Mouse (Mus musculus): Measurements from ENCODE around the gene Col1a1. TPM values are rescaled to one million over a fixed set of nuclear protein-coding genes. Genes with fewer than 3 reads are reported as not detected.
A peak's percentile ranks its signal among the peaks of the same experiment; 100 is the strongest.

The Col1a1 gene
- polyA plus RNA-seq, 1 experiment from 2014 or later = 104 TPM

DNA sequence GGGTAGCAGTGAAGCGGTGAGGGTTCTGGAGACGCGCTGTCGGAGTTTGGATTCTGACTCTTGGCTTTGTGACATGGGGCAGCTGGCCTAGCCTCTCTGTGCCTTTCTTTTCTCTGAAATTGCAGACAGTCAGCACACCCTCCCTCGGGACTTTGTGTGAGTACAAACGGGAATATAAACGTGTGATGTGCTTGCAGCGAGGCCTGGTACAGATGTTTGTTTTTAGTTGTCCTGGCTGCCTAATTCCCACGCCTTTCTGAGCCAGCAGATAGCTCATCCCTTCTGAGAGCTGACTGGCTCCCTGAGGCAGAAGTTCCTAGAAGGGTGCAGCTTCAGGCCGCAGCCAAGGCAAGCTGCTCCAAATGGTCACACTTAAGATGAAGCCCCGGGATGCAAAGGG, 9.6 kb upstream of the Col1a1 start:
- WGBS = 55% methylated on average over 11 of the region's 11 CpGs
- DNase-seq (ENCODE audit: low spot score) = no peak
- Histone ChIP-seq H3K4me3 (no peak overlapping the region), H3K36me3 (no peaks in the 10 kb centered on the region), H3K9me3 (replicated peaks) (no peaks in the 10 kb centered on the region), H3K27me3 (ENCODE audit: low read depth, poor library complexity, severe bottlenecking) (no peaks in the 10 kb centered on the region), H3K27ac (peak overlapping the region; percentile 92; the same call in 1 of the 2 replicates), H3K4me1 (peaks cover 48% of the 10 kb centered on the region)

DNA sequence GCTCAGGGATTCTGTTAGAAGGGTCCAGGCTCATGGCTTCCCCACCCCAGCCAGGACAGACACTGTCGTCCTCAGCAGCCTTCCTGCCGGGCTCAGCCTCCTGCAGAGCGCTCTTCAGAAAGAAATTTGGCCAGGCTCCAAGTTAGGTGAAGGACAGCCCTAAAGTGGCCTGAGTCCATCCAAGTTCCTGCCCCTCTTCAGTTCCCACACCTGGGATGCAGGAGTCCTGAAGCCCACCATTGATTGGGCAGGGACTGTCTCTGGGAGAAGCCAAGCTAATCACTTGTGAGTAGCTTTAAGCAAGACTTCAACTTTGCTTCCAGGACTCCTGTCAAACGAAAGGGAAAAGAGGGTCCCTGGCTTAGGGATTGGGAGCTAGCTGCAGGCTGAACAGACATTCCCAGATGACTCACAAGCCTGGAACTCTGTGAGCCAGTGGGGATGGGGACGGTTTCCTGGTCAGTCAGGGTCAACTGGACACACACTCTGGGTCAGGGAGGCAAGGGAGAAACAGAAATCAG, 8.2 kb upstream of the Col1a1 start:
- Histone ChIP-seq H3K27ac (peak overlapping the region; percentile 92), H3K4me1 (peaks cover 52% of the 10 kb centered on the region), H3K27me3 (ENCODE audit: low read depth, poor library complexity, severe bottlenecking) (peaks cover 12% of the 10 kb centered on the region; the same call in 1 of the 2 replicates), H3K9me3 (replicated peaks) (no peaks in the 10 kb centered on the region), H3K4me3 (peak overlapping the region; percentile 28; the same call in 1 of the 2 replicates), H3K36me3 (no peaks in the 10 kb centered on the region)
- WGBS = 22% methylated on average over 5 of the region's 5 CpGs
- DNase-seq (ENCODE audit: low spot score) = peak; percentile 58

DNA sequence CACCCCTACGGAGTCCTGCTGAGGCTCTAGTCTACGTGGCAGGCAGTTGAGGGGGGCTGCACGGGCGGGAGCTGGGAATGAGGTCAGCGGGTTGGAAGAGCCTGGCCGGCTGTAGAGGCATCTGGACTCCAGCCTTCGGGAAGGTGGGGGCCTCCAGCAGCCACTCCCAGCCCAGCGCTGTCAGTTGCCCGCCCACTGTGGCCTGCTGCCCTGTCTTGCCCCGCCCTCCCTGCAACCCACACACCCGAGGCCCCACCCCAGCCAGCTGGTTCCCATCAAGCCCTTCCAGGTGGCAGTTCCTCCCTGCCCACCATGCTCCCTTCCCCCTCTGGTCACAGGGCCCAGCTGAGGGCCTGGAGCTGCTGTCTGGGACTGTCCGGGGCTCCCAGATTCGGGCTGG, 7.2 kb upstream of the Col1a1 start:
- peak; percentile 99 for DNase-seq (ENCODE audit: low spot score)
- Histone ChIP-seq H3K36me3 (no peaks in the 10 kb centered on the region), H3K27ac (peak overlapping the region; percentile 92), H3K4me1 (peaks cover 61% of the 10 kb centered on the region), H3K4me3 (peak overlapping the region; percentile 28), H3K27me3 (ENCODE audit: low read depth, poor library complexity, severe bottlenecking) (peaks cover 20% of the 10 kb centered on the region), H3K9me3 (replicated peaks) (no peaks in the 10 kb centered on the region)
- 2% methylated on average over 13 of the region's 13 CpGs for WGBS

DNA sequence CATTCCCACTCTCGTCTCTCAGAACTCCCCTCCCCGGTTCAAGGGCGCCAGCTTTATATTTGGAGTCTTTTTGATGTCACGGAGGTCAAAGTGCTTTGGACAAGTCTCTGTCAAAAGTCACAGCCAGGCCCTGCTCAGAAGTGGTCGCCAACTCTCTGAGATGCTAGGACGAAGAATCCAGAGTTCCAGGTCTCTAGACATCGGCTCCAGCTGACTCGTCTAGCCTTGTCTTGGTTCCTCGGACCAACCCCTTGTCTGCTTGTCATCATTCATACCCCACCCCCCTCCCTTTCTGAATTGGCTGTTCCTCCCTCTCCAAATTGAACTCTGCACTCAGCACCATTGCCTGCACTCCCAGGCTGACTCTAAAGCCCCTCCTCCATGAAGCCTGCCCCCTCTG, 6.4 kb upstream of the Col1a1 start:
- H3K27me3 ChIP-seq (ENCODE audit: low read depth, poor library complexity, severe bottlenecking) = peaks cover 27% of the 10 kb centered on the region
- H3K4me1 ChIP-seq = peaks cover 69% of the 10 kb centered on the region
- DNase-seq (ENCODE audit: low spot score) = peak; percentile 56
- WGBS = 19% methylated on average over 9 of the region's 9 CpGs
- no peaks in the 10 kb centered on the region for H3K36me3 ChIP-seq
- no peaks in the 10 kb centered on the region for H3K9me3 ChIP-seq (replicated peaks)
- peak overlapping the region; percentile 28; the same call in 1 of the 2 replicates for H3K4me3 ChIP-seq
- H3K27ac ChIP-seq = peak overlapping the region; percentile 92

DNA sequence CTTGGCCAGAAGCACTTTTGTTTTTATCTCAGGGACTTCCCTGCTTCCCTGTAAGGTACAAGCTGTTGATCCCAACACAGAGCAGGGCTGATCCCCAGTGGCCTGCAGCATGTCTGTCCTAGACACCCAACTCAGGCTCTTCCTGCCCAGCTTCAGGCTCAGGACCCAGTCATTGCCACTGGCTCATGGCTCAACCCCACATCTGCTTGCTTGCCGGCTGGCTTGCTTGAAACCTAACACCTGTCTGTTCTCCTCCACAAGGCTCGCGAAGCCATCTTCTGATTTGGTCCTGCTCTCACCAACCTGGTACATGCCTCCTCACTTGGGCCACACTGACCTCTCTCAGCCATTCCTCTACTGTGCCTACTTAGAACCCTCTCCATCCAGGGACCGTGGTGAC, 5.9 kb upstream of the Col1a1 start:
- Histone ChIP-seq H3K27me3 (ENCODE audit: low read depth, poor library complexity, severe bottlenecking) (peaks cover 33% of the 10 kb centered on the region), H3K27ac (peak overlapping the region; percentile 92), H3K36me3 (no peaks in the 10 kb centered on the region), H3K9me3 (replicated peaks) (no peaks in the 10 kb centered on the region), H3K4me1 (peaks cover 75% of the 10 kb centered on the region), H3K4me3 (0 out of 2 replicates have a peak overlapping the region, but pooled peaks have one; percentile 12)
- 24% methylated on average over 4 of the region's 4 CpGs for WGBS
- peak; percentile 59 for DNase-seq (ENCODE audit: low spot score)

DNA sequence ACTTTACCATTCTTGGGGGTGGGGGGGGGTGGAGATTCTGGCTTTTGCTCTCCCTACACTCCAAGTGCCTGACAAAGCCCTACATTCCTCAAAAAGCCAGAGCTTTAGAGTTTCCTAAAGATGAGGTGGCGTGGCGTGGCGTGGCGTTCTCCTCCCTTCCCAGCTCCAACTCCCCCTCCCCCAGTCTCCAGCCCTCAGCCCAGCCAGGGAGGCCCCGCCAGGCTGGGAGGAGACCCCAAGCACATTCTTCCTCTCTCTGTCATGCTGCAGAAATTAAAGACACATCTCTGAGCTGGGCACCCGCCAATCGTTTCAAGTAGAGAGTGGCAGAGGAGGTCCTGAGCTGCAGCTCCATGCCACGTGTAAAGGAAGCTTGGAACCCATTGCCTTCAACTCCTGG, 2.4 kb upstream of the Col1a1 start:
- Histone ChIP-seq H3K36me3 (no peaks in the 10 kb centered on the region), H3K27me3 (ENCODE audit: low read depth, poor library complexity, severe bottlenecking) (peaks cover 57% of the 10 kb centered on the region), H3K4me3 (no peak overlapping the region), H3K9me3 (replicated peaks) (no peaks in the 10 kb centered on the region), H3K4me1 (peaks cover 82% of the 10 kb centered on the region), H3K27ac (peak overlapping the region; percentile 65)
- 15% methylated on average over 8 of the region's 8 CpGs for WGBS
- peak; percentile 54 for DNase-seq (ENCODE audit: low spot score)

DNA sequence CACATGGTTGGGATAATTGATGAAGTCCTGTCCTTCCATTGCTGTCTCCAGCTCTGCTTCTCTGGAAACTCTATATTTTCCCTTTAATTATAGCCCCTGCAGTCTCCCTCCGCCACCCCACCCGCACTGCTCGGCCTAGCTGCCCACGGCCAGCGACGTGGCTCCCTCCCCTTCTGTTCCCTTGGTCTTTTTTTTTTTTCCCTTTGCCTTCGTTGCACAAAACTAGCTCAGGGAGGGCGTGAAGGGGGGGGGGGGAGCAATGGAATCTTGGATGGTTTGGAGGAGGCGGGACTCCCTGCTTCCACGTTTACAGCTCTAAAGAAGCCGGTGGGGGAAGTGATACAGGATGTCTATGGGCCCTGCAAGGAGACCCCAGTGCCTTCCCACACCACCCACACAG, 1.5 kb upstream of the Col1a1 start:
- peak overlapping the region; percentile 65 for H3K27ac ChIP-seq
- H3K4me3 ChIP-seq = no peak overlapping the region
- peaks cover 78% of the 10 kb centered on the region for H3K4me1 ChIP-seq
- DNase-seq (ENCODE audit: low spot score) = no peak
- H3K9me3 ChIP-seq (replicated peaks) = no peaks in the 10 kb centered on the region
- peaks cover 3% of the 10 kb centered on the region for H3K36me3 ChIP-seq
- 29% methylated on average over 11 of the region's 11 CpGs for WGBS
- peaks cover 64% of the 10 kb centered on the region for H3K27me3 ChIP-seq (ENCODE audit: low read depth, poor library complexity, severe bottlenecking)

DNA sequence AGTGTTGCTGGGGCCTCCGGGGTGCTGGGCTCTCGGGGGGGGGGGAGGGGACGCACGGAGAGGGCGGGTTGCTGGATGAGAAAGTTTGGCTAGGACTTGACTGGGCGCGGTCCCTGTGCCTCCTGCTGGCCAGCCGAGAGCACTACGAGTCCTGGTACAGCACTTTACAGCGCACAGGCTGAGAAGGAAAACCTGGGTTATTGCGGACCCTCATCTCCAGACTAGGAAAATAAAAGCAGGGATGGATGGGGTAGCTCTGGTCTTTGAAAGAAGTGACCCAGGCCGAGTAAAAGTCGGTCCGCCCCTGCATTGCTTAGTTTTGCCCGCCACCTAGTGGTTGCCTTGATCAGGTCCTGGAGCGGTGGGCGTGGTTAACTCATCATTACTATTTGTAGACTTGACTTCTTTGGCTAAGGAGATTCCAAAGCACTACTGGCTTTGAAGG, 849 bp downstream of the Col1a1 start:
- H3K27me3 ChIP-seq (ENCODE audit: low read depth, poor library complexity, severe bottlenecking) = peaks cover 71% of the 10 kb centered on the region
- H3K4me1 ChIP-seq = peaks cover 64% of the 10 kb centered on the region
- peak overlapping the region; percentile 84 for H3K27ac ChIP-seq
- WGBS = under 1% methylated on average over 17 of the region's 17 CpGs
- H3K4me3 ChIP-seq = peak overlapping the region; percentile 56
- DNase-seq (ENCODE audit: low spot score) = peak; percentile 94
- H3K9me3 ChIP-seq (replicated peaks) = no peaks in the 10 kb centered on the region
- H3K36me3 ChIP-seq = peaks cover 27% of the 10 kb centered on the region

DNA sequence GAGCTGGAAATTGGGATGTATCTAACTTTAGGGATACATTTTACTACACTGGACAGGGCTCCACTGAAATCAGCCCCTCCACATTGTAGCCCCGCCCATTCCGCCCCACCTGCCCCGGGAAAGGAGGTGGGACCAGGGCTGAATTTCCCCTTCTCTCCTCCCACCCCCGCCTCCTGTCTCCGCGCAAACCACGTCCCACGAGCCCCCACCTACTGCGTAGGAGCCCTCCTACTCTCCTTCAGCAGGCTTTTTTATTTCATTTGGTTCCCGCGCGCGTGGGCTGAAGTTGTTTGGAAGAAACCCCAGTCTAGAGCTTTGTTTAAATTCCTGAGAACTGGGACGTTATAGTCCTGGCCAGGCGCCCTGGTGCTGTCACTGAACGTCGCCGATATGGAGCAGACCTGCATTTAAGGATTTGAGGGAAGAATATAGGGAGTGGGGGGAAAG, 1.3 kb downstream of the Col1a1 start:
- Histone ChIP-seq H3K27me3 (ENCODE audit: low read depth, poor library complexity, severe bottlenecking) (peaks cover 67% of the 10 kb centered on the region), H3K4me3 (peak overlapping the region; percentile 56), H3K27ac (peak overlapping the region; percentile 39), H3K36me3 (peaks cover 32% of the 10 kb centered on the region), H3K4me1 (peaks cover 64% of the 10 kb centered on the region), H3K9me3 (replicated peaks) (no peaks in the 10 kb centered on the region)
- 2% methylated on average over 18 of the region's 18 CpGs for WGBS
- no peak for DNase-seq (ENCODE audit: low spot score)

DNA sequence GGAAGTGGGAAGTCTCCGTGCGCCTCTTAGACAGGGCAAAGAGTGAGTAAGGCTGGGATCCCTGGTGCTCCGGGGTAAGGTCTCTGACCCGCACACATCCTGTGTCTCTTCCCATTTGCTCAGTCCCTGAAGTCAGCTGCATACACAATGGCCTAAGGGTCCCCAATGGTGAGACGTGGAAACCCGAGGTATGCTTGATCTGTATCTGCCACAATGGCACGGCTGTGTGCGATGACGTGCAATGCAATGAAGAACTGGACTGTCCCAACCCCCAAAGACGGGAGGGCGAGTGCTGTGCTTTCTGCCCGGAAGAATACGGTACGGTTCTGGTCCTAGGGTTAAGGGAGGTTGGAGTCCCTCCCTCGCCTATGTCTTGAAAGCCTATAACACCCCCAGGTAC, 1.8 kb downstream of the Col1a1 start:
- DNase-seq (ENCODE audit: low spot score) = no peak
- peak overlapping the region; percentile 39; the same call in 1 of the 2 replicates for H3K27ac ChIP-seq
- H3K4me1 ChIP-seq = peaks cover 61% of the 10 kb centered on the region
- peak overlapping the region; percentile 56 for H3K4me3 ChIP-seq
- WGBS = 3% methylated on average over 15 of the region's 15 CpGs
- peaks cover 36% of the 10 kb centered on the region for H3K36me3 ChIP-seq
- H3K9me3 ChIP-seq (replicated peaks) = no peaks in the 10 kb centered on the region
- H3K27me3 ChIP-seq (ENCODE audit: low read depth, poor library complexity, severe bottlenecking) = peaks cover 62% of the 10 kb centered on the region

DNA sequence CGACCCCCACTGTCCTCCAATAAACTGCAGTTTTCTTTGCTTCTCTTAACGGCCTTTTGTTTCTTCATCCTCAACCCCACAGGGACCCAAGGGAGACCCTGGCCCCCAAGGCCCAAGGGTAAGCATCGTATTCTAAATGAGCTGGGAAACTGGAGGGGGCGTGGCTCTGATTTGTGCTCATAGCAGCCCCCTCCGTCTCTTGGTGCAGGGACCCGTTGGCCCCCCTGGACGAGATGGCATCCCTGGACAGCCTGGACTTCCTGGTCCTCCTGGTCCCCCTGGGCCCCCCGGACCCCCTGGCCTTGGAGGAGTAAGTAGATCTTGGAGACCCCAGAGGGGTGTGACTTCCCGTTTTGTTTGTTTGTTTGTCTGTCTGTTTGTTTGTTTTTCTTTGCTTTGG, 2.3 kb downstream of the Col1a1 start:
- Histone ChIP-seq H3K36me3 (peaks cover 41% of the 10 kb centered on the region), H3K27ac (no peak overlapping the region), H3K9me3 (replicated peaks) (no peaks in the 10 kb centered on the region), H3K4me1 (peaks cover 56% of the 10 kb centered on the region), H3K27me3 (ENCODE audit: low read depth, poor library complexity, severe bottlenecking) (peaks cover 62% of the 10 kb centered on the region), H3K4me3 (peak overlapping the region; percentile 56)
- WGBS = 32% methylated on average over 9 of the region's 9 CpGs
- no peak for DNase-seq (ENCODE audit: low spot score)

DNA sequence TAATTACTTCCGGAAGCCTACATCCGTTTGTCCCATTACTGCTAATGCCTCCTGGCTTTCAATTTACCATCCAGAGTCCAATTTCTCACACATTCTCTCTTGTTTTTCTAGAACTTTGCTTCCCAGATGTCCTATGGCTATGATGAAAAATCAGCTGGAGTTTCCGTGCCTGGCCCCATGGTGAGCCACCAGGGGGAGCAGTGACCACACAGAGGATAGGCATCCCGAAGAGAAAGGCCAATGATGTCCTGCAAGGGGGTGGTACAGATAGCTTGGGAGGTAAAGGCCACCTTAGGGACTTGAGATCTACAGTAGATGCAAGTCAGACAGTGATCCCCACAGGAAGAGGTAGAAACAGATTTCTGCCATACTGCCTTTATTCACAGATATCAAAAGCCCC, 3.3 kb downstream of the Col1a1 start:
- Histone ChIP-seq H3K27ac (no peak overlapping the region), H3K36me3 (peaks cover 51% of the 10 kb centered on the region), H3K27me3 (ENCODE audit: low read depth, poor library complexity, severe bottlenecking) (peaks cover 57% of the 10 kb centered on the region), H3K4me3 (no peak overlapping the region), H3K4me1 (peaks cover 46% of the 10 kb centered on the region), H3K9me3 (replicated peaks) (no peaks in the 10 kb centered on the region)
- 22% methylated on average over 4 of the region's 4 CpGs for WGBS
- DNase-seq (ENCODE audit: low spot score) = peak; percentile 83

DNA sequence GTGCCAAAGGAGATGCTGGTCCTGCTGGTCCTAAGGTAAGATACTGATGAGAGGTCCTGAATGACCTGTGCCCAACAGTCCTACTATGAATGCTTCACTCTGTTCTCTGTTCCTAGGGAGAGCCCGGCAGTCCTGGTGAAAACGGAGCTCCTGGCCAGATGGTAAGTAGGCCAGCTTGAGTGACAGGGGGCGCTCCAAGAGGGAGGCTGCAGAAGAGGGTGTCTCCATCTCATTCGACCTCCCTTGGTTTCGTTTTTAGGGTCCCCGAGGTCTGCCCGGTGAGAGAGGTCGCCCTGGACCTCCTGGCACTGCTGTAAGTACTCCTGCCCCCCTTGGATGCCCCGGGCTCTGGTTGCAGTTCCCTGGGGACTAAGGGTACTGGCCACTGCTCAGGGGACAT, 5.1 kb downstream of the Col1a1 start:
- peaks cover 28% of the 10 kb centered on the region for H3K4me1 ChIP-seq
- no peak overlapping the region for H3K27ac ChIP-seq
- 54% methylated on average over 9 of the region's 9 CpGs for WGBS
- no peak for DNase-seq (ENCODE audit: low spot score)
- H3K4me3 ChIP-seq = no peak overlapping the region
- H3K9me3 ChIP-seq (replicated peaks) = no peaks in the 10 kb centered on the region
- H3K36me3 ChIP-seq = peaks cover 69% of the 10 kb centered on the region
- H3K27me3 ChIP-seq (ENCODE audit: low read depth, poor library complexity, severe bottlenecking) = peaks cover 38% of the 10 kb centered on the region

DNA sequence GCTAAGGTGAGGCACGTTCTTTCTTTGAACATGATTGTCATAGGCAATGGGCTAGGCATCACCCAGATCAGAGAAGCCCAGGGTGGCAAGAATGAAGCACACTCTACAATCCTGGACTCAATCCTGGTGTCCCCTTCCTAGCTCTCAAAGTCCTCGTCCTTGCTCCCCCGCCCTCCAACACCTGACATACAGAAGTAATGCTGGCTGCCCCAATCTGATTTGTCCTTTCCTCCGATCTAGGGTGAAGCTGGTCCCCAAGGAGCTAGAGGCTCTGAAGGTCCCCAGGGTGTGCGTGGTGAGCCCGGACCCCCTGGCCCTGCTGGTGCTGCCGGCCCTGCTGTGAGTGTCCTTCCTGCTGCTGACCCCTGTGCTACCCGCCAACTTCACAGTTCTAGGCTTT, 5.8 kb downstream of the Col1a1 start:
- WGBS = 79% methylated on average over 8 of the region's 8 CpGs
- H3K9me3 ChIP-seq (replicated peaks) = no peaks in the 10 kb centered on the region
- no peak overlapping the region for H3K27ac ChIP-seq
- peaks cover 36% of the 10 kb centered on the region for H3K27me3 ChIP-seq (ENCODE audit: low read depth, poor library complexity, severe bottlenecking)
- peaks cover 21% of the 10 kb centered on the region for H3K4me1 ChIP-seq
- H3K36me3 ChIP-seq = peaks cover 76% of the 10 kb centered on the region
- DNase-seq (ENCODE audit: low spot score) = no peak
- no peak overlapping the region for H3K4me3 ChIP-seq
